Mouse (Mus musculus): ENCODE results near the gene Ing2.

GRCm38 (mm10) chr8:47676631-47677030 is 1.3 kb upstream of the Ing2 start:
- no peak for TF ChIP-seq CTCF (IDR thresholded peaks at IDR 0.05)
- TF ChIP-seq POLR2A (IDR thresholded peaks at IDR 0.05; ENCODE audit: insufficient read depth, low read depth, low read length), result no peak

Data from heart, adult 2 months (tissue).